Mouse (Mus musculus) layer of hippocampus, postnatal 36 days (tissue): ENCODE data around the gene Ern1. TPM values are rescaled to one million over a fixed set of nuclear protein-coding genes. Genes with fewer than 3 reads are reported as not detected.

ENCODE experiments used
- total RNA-seq, 2 experiments: library from RNA; stranded (reverse); gene quantifications; 2 replicates each; pipeline ENCODE4 v1.2.3; 2021

The Ern1 gene
- total RNA-seq, 2 experiments from 2014 or later: 9.5 to 10.5 TPM

Other genes with a start within 250 kb of the Ern1 start
- gene Ftsj3, start 231.8 kb downstream of the Ern1 start, total RNA-seq: 10 to 100 TPM; 30.6 to 31.4 TPM
- gene Psmc5, start 231.7 kb downstream of the Ern1 start, total RNA-seq: 100 to 1,000 TPM; 163 to 169 TPM
- gene Smarcd2, start 214.9 kb downstream of the Ern1 start, total RNA-seq: 10 to 100 TPM; 28.5 to 38.9 TPM
- gene Tcam1, start 211.2 kb downstream of the Ern1 start, total RNA-seq: under 1 TPM; 0.17 to 0.18 TPM
- gene Gh, start 186.0 kb downstream of the Ern1 start, total RNA-seq: not detected
- gene Cd79b, start 173.1 kb downstream of the Ern1 start, total RNA-seq: under 1 TPM in 1 of 2 experiments, not detected in 1; 0.33 TPM
- not detected for gene Scn4a, start 134.6 kb downstream of the Ern1 start, total RNA-seq
- gene Prr29, start 122.4 kb downstream of the Ern1 start, total RNA-seq: not detected
- 1 to 10 TPM; 2.3 to 2.8 TPM for gene Icam2, start 99.8 kb downstream of the Ern1 start, total RNA-seq
- gene Tex2, start 125.6 kb upstream of the Ern1 start, total RNA-seq: 100 to 1,000 TPM; 135 to 146 TPM